Mouse (Mus musculus) embryonic fibroblast, embryonic 13.5 days (primary cell): ENCODE data around the gene Gm45716.

ENCODE experiments used
- CTCF ChIP-seq: IDR thresholded peaks from 2 replicates; pipeline ENCODE4 v1.5.1; 2011; ENCODE audit warnings: mild to moderate bottlenecking, control low read depth, low read length, moderate library complexity, borderline replicate concordance; ENCODE audit not compliant: insufficient read depth
- POLR2A ChIP-seq: IDR thresholded peaks from 2 replicates; pipeline ENCODE4 v1.6.1; 2011; ENCODE audit warnings: low read depth, mild to moderate bottlenecking, control low read depth, low read length, moderate library complexity

GRCm38 (mm10) chr11:90258321-90258927, 70.9 kb downstream of the Gm45716 start:
- no peak for TF ChIP-seq CTCF
- no peak for TF ChIP-seq POLR2A
